Mouse (Mus musculus) 3T3-L1 (cell line): Measurements from ENCODE around the gene Sh3rf3.

Experiments used
- DNase-seq: peaks from one replicate; pipeline ENCODE4 v3.0.0-alpha.2; 2015; ENCODE audit warnings: low read depth, low spot score

The Sh3rf3 gene

GRCm38 (mm10) chr10:58813081-58813800, at the start of gene Sh3rf3:
Gene Sh3rf3, plus strand, starts transcription at chr10:58813359.
- DNase-seq = no peak

GRCm38 (mm10) chr10:58788486-58789274, 24.5 kb upstream of the Sh3rf3 start:
- DNase-seq = no peak

- DNase-seq = no peak
Measured at GRCm38 (mm10) chr10:58797555-58797954, 15.6 kb upstream of the Sh3rf3 start.

- DNase-seq = no peak
Measured at GRCm38 (mm10) chr10:58798156-58798555, 15.0 kb upstream of the Sh3rf3 start.

- no peak for DNase-seq
Measured at GRCm38 (mm10) chr10:58800996-58801433, 12.1 kb upstream of the Sh3rf3 start.

- DNase-seq = no peak
Measured at GRCm38 (mm10) chr10:58802391-58802790, 10.8 kb upstream of the Sh3rf3 start.

- DNase-seq = peak; percentile 76
Measured at GRCm38 (mm10) chr10:58807956-58808355, 5.2 kb upstream of the Sh3rf3 start.

- DNase-seq = peak; percentile 86
Measured at GRCm38 (mm10) chr10:58810181-58810580, 3.0 kb upstream of the Sh3rf3 start.

GRCm38 (mm10) chr10:58812210-58813080, 714 bp upstream of the Sh3rf3 start:
- peak; percentile 89 for DNase-seq

- no peak for DNase-seq
Measured at GRCm38 (mm10) chr10:58813801-58814191, 637 bp downstream of the Sh3rf3 start.

- DNase-seq = no peak
Measured at GRCm38 (mm10) chr10:58814486-58814885, 1.3 kb downstream of the Sh3rf3 start.

- DNase-seq = no peak
Measured at GRCm38 (mm10) chr10:58824016-58824568, 10.9 kb downstream of the Sh3rf3 start.

GRCm38 (mm10) chr10:58829251-58830111, 16.3 kb downstream of the Sh3rf3 start:
- no peak for DNase-seq

- DNase-seq = no peak
Measured at GRCm38 (mm10) chr10:58833146-58833545, 20.0 kb downstream of the Sh3rf3 start.

GRCm38 (mm10) chr10:58833741-58834178, 20.6 kb downstream of the Sh3rf3 start:
- DNase-seq = peak; percentile 40

GRCm38 (mm10) chr10:58836391-58836790, 23.2 kb downstream of the Sh3rf3 start:
- DNase-seq = peak; percentile 59

GRCm38 (mm10) chr10:58837504-58837903, 24.3 kb downstream of the Sh3rf3 start:
- DNase-seq = peak; percentile 95

GRCm38 (mm10) chr10:58841945-58842344, 28.8 kb downstream of the Sh3rf3 start:
- DNase-seq = no peak

GRCm38 (mm10) chr10:58843100-58843499, 29.9 kb downstream of the Sh3rf3 start:
- peak; percentile 23 for DNase-seq

GRCm38 (mm10) chr10:58848127-58848526, 35.0 kb downstream of the Sh3rf3 start:
- no peak for DNase-seq
